ENCODE assay signal across 8 mouse cellular contexts in the genomic region with DNA sequence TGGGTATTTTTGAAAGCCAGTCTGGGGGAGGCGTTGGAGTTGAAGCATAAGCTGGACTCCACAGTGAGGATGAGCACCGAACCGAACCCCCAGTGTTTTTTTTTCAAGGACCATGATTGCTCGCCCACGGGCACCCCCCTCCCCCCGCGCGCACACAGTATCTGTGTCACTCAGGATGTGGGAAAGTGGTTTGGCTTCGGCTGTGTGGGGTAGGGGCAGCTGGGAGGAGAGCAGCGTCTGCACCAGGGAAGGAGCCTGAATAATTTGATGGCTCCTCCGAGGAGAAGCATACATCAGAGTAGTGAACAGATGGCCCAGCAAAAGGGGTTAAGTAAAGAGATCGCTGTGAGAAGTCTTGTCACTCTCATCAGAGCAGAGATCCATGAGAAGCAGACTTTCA.
DNase-seq lines count a peak whose midpoint lies in the region; ATAC-seq lines count a peak whose summit lies in the region.
"Had no signal": no experiment of that assay in that cellular context is flagged by ENCODE, and none has a peak within 500 bp of the region (broad histone marks: within the 10 kb centered on the region; RNA-seq: fewer than 3 reads in every experiment).

No protein-coding gene starts in this region.

- H3K4me1 ChIP-seq in limb, embryonic 13.5 days = no peaks in the 10 kb centered on the region
- peaks cover 11% of the 10 kb centered on the region; the same call in 1 of the 2 replicates for H3K4me1 ChIP-seq in limb, embryonic 10.5 days
- peaks cover 10% of the 10 kb centered on the region; the same call in 1 of the 2 replicates for H3K4me1 ChIP-seq in embryonic facial prominence, embryonic 15.5 days
- H3K4me1 ChIP-seq in midbrain, embryonic 11.5 days (ENCODE audit: control insufficient read depth, insufficient read depth, low read length) = peaks cover 12% of the 10 kb centered on the region; the same call in 1 of the 2 replicates

- H3K9ac ChIP-seq in limb, embryonic 13.5 days = no peak overlapping the region
- H3K9ac ChIP-seq in embryonic facial prominence, embryonic 15.5 days = no peak overlapping the region
- H3K9ac ChIP-seq in midbrain, embryonic 11.5 days (ENCODE audit: low read length) = no peak overlapping the region

- DNase-seq in limb, embryonic 10.5 days (ENCODE audit: low spot score) = no peak
- DNase-seq in midbrain, embryonic 11.5 days (ENCODE audit: low spot score, missing footprints) = no peak
- peak; percentile 67 for DNase-seq in thymus, postnatal 25 days
- no peak for DNase-seq in spleen, adult 12 weeks (ENCODE audit: low spot score)
- no peak for DNase-seq in gastrocnemius, postnatal 4 days (ENCODE audit: low spot score in 2 of 2)

- H3K27ac ChIP-seq in limb, embryonic 13.5 days = no peak overlapping the region
- no peak overlapping the region for H3K27ac ChIP-seq in limb, embryonic 10.5 days
- no peak overlapping the region for H3K27ac ChIP-seq in embryonic facial prominence, embryonic 15.5 days (replicated peaks)
- no peak overlapping the region for H3K27ac ChIP-seq in midbrain, embryonic 11.5 days (ENCODE audit: low read depth, low read length)
- H3K27ac ChIP-seq: macrophage had no signal

- peaks cover 76% of the 10 kb centered on the region for H3K27me3 ChIP-seq in limb, embryonic 13.5 days
- peaks cover 51% of the 10 kb centered on the region for H3K27me3 ChIP-seq in limb, embryonic 10.5 days (ENCODE audit: low read depth, poor library complexity, severe bottlenecking)
- H3K27me3 ChIP-seq in embryonic facial prominence, embryonic 15.5 days = peaks cover 24% of the 10 kb centered on the region; the same call in 1 of the 2 replicates
- no peaks in the 10 kb centered on the region for H3K27me3 ChIP-seq in midbrain, embryonic 11.5 days (ENCODE audit: control insufficient read depth, insufficient read depth, low read length)

- H3K36me3 ChIP-seq in limb, embryonic 13.5 days = no peaks in the 10 kb centered on the region
- H3K36me3 ChIP-seq in limb, embryonic 10.5 days = no peaks in the 10 kb centered on the region
- H3K36me3 ChIP-seq in embryonic facial prominence, embryonic 15.5 days = no peaks in the 10 kb centered on the region
- no peaks in the 10 kb centered on the region for H3K36me3 ChIP-seq in midbrain, embryonic 11.5 days (ENCODE audit: control insufficient read depth, insufficient read depth, low read length)

- H3K4me2 ChIP-seq in limb, embryonic 13.5 days (replicated peaks) = 0 out of 2 replicates have a peak overlapping the region, but pooled peaks have one; percentile 11
- H3K4me2 ChIP-seq in embryonic facial prominence, embryonic 15.5 days (replicated peaks) = 0 out of 2 replicates have a peak overlapping the region, but pooled peaks have one; percentile 10
- no peak overlapping the region for H3K4me2 ChIP-seq in midbrain, embryonic 11.5 days

- 28% methylated on average over 12 of the region's 12 CpGs for WGBS in limb, embryonic 13.5 days
- 39% methylated on average over 12 of the region's 12 CpGs for WGBS in limb, embryonic 10.5 days
- WGBS in embryonic facial prominence, embryonic 15.5 days = 30% methylated on average over 12 of the region's 12 CpGs
- WGBS in midbrain, embryonic 11.5 days = 38% methylated on average over 12 of the region's 12 CpGs

- H3K9me3 ChIP-seq in limb, embryonic 13.5 days = no peaks in the 10 kb centered on the region
- no peaks in the 10 kb centered on the region for H3K9me3 ChIP-seq in limb, embryonic 10.5 days (replicated peaks)
- no peaks in the 10 kb centered on the region for H3K9me3 ChIP-seq in embryonic facial prominence, embryonic 15.5 days (replicated peaks)
- H3K9me3 ChIP-seq in midbrain, embryonic 11.5 days (ENCODE audit: control insufficient read depth, low read length) = no peaks in the 10 kb centered on the region

- ATAC-seq in limb, embryonic 13.5 days (ENCODE audit: low FRiP score, low read depth) = no peak
- ATAC-seq in embryonic facial prominence, embryonic 15.5 days (ENCODE audit: insufficient number of reproducible peaks, low FRiP score, low TSS enrichment, low read depth) = no peak
- peak; percentile 76 for ATAC-seq in midbrain, embryonic 11.5 days (ENCODE audit: low FRiP score)

- H3K4me3 ChIP-seq in limb, embryonic 13.5 days = no peak overlapping the region
- no peak overlapping the region for H3K4me3 ChIP-seq in limb, embryonic 10.5 days
- no peak overlapping the region for H3K4me3 ChIP-seq in embryonic facial prominence, embryonic 15.5 days (replicated peaks)
- no peak overlapping the region for H3K4me3 ChIP-seq in midbrain, embryonic 11.5 days (ENCODE audit: low read depth, low read length)
